Mouse (Mus musculus) testis, adult 2 months (tissue): Measurements from ENCODE around the gene Rab10.

Source experiments
- CTCF ChIP-seq: fragments of 200-500 bp; IDR thresholded peaks from 2 replicates; pipeline ENCODE4 v1.5.1; 2012; ENCODE audit warnings: low read depth, mild to moderate bottlenecking, inconsistent platforms, low read length, moderate library complexity; ENCODE audit not compliant: control insufficient read depth, insufficient read depth, insufficient replicate concordance
- POLR2A ChIP-seq: fragments of 200-500 bp; IDR thresholded peaks from 2 replicates; pipeline ENCODE4 v1.6.1; 2012; ENCODE audit warnings: low read depth, mild to moderate bottlenecking, inconsistent platforms, low read length, moderate library complexity; ENCODE audit not compliant: control insufficient read depth

DNA sequence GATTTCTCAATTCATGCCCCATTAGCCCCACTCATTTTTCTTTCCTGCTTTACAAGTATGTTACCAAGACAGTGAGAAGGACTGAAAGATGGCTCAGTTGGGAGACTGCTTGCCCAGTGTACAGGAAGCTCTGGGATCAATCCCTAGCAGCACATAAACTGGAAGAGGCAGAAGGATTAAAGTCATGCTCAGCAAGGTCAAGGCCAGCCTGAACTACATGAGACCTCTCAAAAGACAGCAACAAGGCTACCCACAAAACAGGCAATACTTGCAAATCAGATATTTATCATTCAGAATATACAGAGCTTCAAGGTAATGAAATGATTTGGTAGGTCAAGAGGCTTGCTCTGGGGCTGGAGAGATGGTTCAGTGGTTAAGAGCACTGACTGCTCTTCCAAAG, 53.8 kb downstream of the Rab10 start:
- TF ChIP-seq CTCF (no peak), POLR2A (no peak)
